Mouse (Mus musculus) left cerebral cortex, postnatal 25 days (tissue): ENCODE data around the gene Olfr456. TPM values are rescaled to one million over a fixed set of nuclear protein-coding genes. Genes with fewer than 3 reads are reported as not detected.
"Not testable (repeated sequence)": the region's sequence is repeated elsewhere in the genome, so short reads cannot be mapped to it uniquely, and the experiment has no call there.

Source experiments
- DNase-seq, 2 experiments: peaks; one replicate each; pipeline ENCODE4 v3.0.0; 2022; ENCODE audit warnings: low spot score in 2 of 2, mixed read lengths in 1 of 2
- intact Hi-C: fragments of 180-260 bp; cut with DNase I; formaldehyde crosslinking; loops from one replicate; pipeline ENCODE4 v1.15.1; 2025
- total RNA-seq, 2 experiments: library from RNA; stranded (reverse); gene quantifications; 2 replicates each; pipeline ENCODE4 v1.2.3; 2021

Gene Olfr456
- total RNA-seq, result not detected

DNA sequence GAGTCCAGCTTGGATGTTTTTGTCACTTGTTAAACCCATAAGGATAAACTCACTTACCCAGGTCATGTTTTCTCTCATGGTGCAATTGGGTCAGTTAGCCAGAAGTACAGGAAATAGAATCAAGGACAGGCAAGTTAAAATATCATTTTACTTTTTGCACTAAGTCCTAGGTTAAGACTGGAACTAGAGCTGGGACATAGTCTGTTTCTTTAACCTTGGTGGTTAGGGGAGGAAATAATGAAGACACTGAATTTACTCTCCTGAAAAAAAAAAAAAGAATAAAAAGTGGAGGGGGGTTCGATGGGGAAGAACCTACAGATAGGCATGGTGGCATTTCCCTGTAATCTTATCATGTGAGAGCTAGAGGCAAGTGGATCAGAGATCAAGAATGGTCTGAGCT is at the start of gene Olfr456:
Olfr456 (minus strand) TSS at position 101 of the 400 bp plus-strand sequence.
- no peak for DNase-seq
- intact Hi-C loops, result no loop called here

DNA sequence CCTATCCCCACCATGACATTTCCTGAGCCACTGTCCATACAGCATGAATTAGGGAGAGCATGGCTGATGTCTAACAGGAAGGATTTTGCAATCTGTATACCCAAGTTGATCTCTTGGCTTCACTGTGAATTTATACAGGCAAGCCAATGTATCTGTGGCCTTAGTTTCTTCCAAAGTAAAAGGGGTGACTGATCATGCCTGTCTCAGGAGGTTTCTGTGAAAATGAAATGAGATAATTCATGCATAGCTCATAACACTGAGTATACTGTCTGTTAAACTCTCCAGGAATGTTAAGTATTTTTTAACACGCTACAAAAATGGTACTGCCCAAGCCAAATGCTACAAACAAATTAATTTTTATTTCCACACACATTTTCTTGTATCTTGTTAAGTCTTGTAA is 26.4 kb upstream of the Olfr456 start:
- no peak for DNase-seq
- intact Hi-C loops, result no loop called here

DNA sequence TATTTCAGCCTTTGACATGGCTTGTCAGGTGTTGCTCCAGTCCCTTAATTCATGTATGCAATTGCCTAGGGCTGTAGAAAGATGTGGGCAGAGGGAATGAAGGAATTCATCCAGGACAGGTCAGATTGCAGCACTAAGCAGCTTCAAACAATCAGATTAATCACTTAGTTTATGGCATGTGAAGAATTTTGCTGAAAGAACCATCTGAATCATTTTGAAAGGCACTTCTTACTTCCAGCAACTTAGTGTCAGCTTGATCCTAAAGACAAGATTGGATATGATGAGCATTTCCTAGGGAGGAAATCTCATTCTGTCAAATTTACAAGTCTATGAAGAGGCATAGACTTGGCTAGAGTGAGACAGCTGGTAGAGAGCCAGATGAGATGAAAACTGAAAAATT is 22.3 kb upstream of the Olfr456 start:
- no peak for DNase-seq
- intact Hi-C loops, result no loop called here

DNA sequence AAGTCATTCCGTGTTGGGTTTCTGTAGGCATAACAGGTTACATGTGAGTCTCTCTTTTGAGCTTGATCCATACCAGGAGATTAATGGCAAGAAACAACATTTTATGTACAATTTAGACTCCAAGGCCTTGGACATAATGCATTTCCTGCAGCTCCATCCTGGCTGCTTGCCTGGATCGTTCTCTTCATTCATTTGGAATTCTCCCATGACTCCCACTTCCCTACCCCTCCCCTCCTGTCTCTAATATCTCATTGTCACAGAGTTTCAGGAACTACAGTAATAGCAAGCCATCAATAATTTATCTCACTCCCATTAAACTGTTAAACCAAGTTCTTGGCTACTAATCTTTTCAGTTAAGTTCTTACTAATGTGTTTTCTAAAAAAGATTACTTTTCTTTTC is 16.5 kb upstream of the Olfr456 start:
- intact Hi-C loops, result no loop called here
- no peak for DNase-seq

DNA sequence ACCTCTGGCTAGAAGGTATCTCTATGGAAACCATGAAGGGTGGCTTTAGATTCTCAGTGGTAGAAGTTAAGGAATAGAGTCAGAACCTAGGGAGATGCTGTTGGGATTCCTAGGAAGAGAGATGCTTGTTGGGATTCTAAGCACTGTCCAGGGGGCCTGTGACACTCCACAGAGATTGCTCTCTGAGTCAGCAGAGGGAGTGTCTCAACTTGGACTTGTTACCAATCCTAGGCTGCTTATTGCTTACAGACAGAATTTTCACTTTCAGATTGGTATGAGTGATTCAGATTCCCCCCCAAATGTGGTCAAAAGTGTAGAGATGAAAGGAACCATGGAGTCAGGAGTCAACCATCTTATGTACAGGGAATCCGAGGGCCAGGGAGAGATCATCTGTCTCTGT is 2.7 kb upstream of the Olfr456 start:
- intact Hi-C loops, result no loop called here
- no peak for DNase-seq

DNA sequence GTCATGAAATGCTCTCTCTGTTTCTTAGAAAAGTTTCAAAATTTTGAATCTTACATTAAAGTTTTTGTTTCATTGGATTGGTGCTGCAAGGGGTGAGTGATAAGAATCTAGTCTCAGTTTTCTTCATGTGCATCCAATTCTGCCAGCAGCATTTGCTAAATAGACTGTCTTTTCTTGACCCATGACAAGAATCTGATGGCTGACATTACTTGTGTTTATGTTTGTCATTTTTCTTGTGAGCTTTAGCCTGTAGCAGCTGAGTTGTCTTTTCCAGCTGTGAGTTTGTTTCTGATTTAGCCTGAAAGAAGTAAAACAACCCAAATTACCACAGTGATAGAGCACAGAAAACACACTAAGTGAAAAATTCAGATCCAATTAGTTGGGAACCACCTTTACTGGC is 2.4 kb downstream of the Olfr456 start:
- DNase-seq, result no peak
- intact Hi-C loops, result no loop called here

DNA sequence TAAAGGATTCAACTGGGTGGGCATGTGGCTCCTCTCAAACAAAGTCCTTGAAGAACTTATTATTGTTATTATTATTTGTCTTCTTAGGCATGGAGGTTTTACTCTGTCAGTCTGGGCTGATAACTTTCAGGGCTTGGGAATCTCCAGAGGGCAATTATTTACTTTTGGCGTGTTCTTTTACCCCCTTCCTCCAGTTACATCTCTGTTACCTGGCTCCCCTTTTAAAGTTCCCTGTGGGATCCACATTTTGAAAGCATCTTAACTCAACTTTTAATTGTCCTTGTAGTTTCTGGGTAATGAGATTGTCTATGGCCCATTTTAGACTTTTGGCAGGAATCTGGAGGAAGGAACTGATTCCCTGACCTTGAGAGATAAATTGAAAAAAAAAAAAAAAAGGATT is 10.8 kb downstream of the Olfr456 start, which contains the start of gene Olfr457:
Olfr457 (minus strand) TSS at position 101 of the 400 bp plus-strand sequence.
- intact Hi-C loops, result no loop called here
- DNase-seq, result no peak

DNA sequence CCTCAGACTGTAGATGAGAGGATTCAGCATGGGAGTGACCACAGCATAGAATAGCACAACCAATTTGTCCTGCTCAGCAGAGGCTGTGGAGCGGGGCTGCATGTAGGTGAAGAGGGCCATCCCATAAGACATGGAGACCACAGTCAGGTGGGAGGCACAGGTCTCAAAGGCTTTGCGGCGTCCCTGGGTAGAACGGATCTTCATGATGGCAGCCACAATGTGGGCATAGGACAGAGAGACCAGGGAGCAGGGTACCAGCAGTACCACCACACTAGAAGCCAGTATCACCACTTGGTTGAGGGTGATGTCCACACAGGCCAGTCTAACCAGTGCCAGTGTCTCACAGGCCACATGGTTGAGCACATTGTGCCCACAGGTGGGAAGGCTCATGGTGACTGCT is 15.7 kb downstream of the Olfr456 start:
- DNase-seq, intact Hi-C loops: not testable (repeated sequence)

DNA sequence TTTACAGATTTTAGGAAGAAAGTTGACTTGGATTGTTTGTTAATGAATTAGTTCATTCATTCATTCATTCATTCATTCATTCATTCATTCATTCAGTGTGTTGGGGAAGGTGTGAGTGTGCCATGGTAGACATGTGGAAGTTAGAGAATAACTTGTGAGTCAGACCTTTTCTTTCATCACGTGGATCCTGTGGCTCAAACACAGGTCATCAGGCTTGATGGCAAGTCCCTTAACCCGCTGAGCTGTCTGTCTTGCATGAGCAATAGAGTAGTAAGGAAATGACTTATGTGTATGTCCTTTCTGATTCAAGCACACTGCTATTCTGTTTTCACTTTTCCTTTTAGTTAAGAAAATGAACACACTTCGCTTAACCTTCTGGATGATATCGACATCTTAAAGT is 16.5 kb downstream of the Olfr456 start:
- intact Hi-C loops, result no loop called here
- no peak for DNase-seq

DNA sequence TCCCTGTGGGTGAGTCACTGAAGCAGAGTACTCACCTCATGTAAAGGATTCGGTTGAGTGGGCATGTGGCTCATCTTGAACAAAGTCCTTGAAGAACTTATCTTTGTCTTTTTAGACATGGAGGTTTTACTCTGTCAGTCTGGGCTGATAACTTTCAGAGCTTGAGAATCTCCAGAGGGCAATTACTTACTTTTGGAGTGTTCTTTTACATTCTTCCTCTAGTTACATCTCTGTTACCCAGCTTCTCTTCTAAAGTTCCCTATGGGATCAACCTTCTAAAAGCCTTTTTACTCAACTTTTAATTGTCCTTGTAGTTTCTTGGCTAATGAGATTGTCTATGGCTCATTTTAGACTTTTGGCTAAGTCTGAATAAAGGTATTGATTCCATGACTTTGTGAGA is 21.9 kb downstream of the Olfr456 start, which contains the start of gene Olfr458:
Olfr458 (minus strand) TSS at position 101 of the 400 bp plus-strand sequence.
- DNase-seq, result no peak
- intact Hi-C loops, result no loop called here

DNA sequence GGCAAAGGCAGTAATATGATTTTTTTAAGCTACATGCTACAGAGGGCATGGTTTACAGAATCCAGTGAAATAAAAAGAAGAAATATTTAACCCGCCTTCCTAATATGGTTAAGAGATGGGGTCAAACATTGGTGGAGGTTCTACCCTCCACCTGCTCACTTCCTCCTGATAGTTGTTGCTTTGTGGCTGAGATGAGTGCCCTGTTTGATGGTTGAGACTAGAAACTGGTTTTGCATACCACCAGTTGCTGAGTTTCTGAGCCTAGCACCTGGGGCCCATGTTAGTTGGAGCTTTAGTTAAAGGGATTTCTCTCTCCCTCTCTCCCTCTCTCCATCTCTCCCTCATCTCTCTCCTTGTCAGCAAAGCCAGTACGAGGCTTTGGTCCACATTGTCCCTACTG is 39.6 kb downstream of the Olfr456 start:
- intact Hi-C loops, result no loop called here

DNA sequence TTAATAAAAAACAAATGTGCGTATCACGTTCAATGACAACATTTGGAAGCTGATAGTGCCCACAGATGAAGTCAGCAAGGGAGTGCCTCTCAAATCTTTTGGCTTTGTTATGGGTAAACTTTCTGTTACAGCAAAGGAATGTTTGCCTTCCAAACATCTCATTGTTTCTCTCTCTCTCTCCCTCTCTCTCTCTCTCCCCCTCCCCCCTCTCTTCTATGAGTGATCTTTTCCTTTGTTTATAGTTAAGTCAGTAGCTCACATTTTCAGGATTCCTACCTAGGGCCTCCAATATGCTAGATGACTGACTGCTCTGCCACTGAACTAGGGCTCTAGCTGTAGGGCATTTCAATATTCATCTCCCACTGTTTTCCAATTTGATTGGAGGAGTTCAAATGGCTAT is 42.5 kb downstream of the Olfr456 start:
- DNase-seq, result no peak
- intact Hi-C loops, result no loop called here

More for the DNA sequence above, 39.6 kb downstream of the Olfr456 start:
- no peak for DNase-seq

DNA sequence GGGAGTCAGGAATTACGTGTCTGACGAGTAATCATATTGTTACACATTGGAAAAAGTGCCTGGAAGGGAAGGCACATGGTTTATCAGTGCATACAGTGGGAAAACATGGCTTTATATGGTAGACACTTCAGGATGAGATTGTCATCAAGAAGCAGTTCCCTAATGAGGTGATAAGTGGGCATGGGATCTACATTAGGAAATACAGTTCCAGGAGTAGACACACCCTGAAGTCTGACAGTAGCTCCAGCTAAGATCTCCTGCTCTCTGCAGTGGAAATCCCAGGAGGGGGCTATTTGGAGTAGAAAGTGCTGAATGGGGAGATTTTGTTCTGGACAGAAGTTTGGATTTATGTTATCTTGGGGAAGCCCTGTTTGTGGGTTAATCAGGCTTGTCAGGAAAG is 45.6 kb downstream of the Olfr456 start:
- DNase-seq, result no peak
- intact Hi-C loops, result no loop called here

Other genes with a start within 250 kb of the Olfr456 start
- gene Gstk1, start 241.3 kb downstream of the Olfr456 start, total RNA-seq, result 10 to 100 TPM in 1 of 2 experiments, 1 to 10 TPM in 1; 9.2 to 10.4 TPM
- not detected for gene Tmem139, start 225.2 kb downstream of the Olfr456 start, total RNA-seq
- gene Casp2, start 222.2 kb downstream of the Olfr456 start, total RNA-seq, result 10 to 100 TPM; 21.7 to 26.6 TPM
- 1 to 10 TPM; 3.5 to 3.7 TPM for gene Clcn1, start 200.5 kb downstream of the Olfr456 start, total RNA-seq
- 100 to 1,000 TPM; 118 to 121 TPM for gene Fam131b, start 162.6 kb downstream of the Olfr456 start, total RNA-seq
- 10 to 100 TPM; 51.4 to 53.4 TPM for gene Zyx, start 137.6 kb downstream of the Olfr456 start, total RNA-seq
- under 1 TPM; 0.21 to 0.27 TPM for gene Epha1, start 113.9 kb downstream of the Olfr456 start, total RNA-seq
- not detected for gene Tas2r143, start 87.0 kb downstream of the Olfr456 start, total RNA-seq
- gene Tas2r135, start 81.8 kb downstream of the Olfr456 start, total RNA-seq, result not detected
- under 1 TPM in 1 of 2 experiments, not detected in 1; 0.37 TPM for gene Tas2r126, start 52.7 kb downstream of the Olfr456 start, total RNA-seq
- not detected for gene Olfr458, start 22.0 kb downstream of the Olfr456 start, total RNA-seq
- not detected for gene Olfr457, start 10.9 kb downstream of the Olfr456 start, total RNA-seq
- gene Olfr455, start 60.4 kb upstream of the Olfr456 start, total RNA-seq, result not detected
- gene Tcaf3, start 110.5 kb upstream of the Olfr456 start, total RNA-seq, result not detected
- under 1 TPM; 0.46 to 0.83 TPM for gene Tcaf2, start 158.0 kb upstream of the Olfr456 start, total RNA-seq
- gene Tcaf1, start 222.9 kb upstream of the Olfr456 start, total RNA-seq, result 100 to 1,000 TPM; 235 to 236 TPM